Mouse (Mus musculus) heart, adult 2 months (tissue): ENCODE measurements around the gene Ceacam19. TPM values are rescaled to one million over a fixed set of nuclear protein-coding genes. Genes with fewer than 3 reads are reported as not detected.

Experiments used
- DNase-seq, 2 experiments: peaks; one replicate each; pipeline ENCODE4 v3.0.0; 2021
- H3K27ac ChIP-seq: fragments of 200-600 bp; 2 replicates; pipeline ENCODE4 v1.8.1; 2022
- H3K27me3 ChIP-seq: fragments of 200-500 bp; 2 replicates; pipeline ENCODE4 v1.6.1; 2012; ENCODE audit warnings: mild to moderate bottlenecking, low read length, inconsistent platforms, mixed read lengths; ENCODE audit not compliant: control insufficient read depth, insufficient read depth
- H3K36me3 ChIP-seq: fragments of 200-500 bp; 2 replicates; pipeline ENCODE4 v1.6.1; 2012; ENCODE audit warnings: low read length, inconsistent platforms; ENCODE audit not compliant: control insufficient read depth, insufficient read depth
- H3K4me1 ChIP-seq: fragments of 200-500 bp; 2 replicates; pipeline ENCODE4 v1.6.1; 2011; ENCODE audit warnings: low read length; ENCODE audit not compliant: control insufficient read depth, insufficient read depth
- H3K4me3 ChIP-seq: fragments of 200-600 bp; 2 replicates; pipeline ENCODE4 v1.8.1; 2022
- H3K79me2 ChIP-seq: fragments of 200-500 bp; replicated peaks from 2 replicates; pipeline ENCODE4 v1.6.1; 2012; ENCODE audit warnings: mild to moderate bottlenecking, inconsistent platforms, low read length, moderate library complexity, mixed read lengths; ENCODE audit not compliant: control insufficient read depth, insufficient read depth
- H3K9ac ChIP-seq: fragments of 200-500 bp; 2 replicates; pipeline ENCODE4 v1.6.1; 2012; ENCODE audit warnings: low read depth, mild to moderate bottlenecking, control low read depth, inconsistent platforms, low read length, mixed read lengths
- CTCF ChIP-seq: fragments of 200-600 bp; IDR thresholded peaks from 2 replicates; pipeline ENCODE4 v1.8.1; 2022; ENCODE audit warnings: antibody characterized with exemption, mild to moderate bottlenecking, moderate library complexity
- EP300 ChIP-seq: fragments of 200-500 bp; IDR thresholded peaks from 2 replicates; pipeline ENCODE4 v1.6.1; 2011; ENCODE audit warnings: low read depth, low read length, control low read depth; ENCODE audit not compliant: insufficient read depth
- POLR2A ChIP-seq: fragments of 200-500 bp; IDR thresholded peaks from 2 replicates; pipeline ENCODE4 v1.6.1; 2011; ENCODE audit warnings: mild to moderate bottlenecking, low read depth, low read length, control low read depth; ENCODE audit not compliant: insufficient read depth
- WGBS: fragments of 180-500 bp; shearing (Covaris S2); methylation state at CpG from one replicate; pipeline ENCODE4 v1.1.7; 2018; 5-methylcytosine and 5-hydroxymethylcytosine counted together
- intact Hi-C: fragments of 180-260 bp; cut with DNase I; formaldehyde crosslinking; loops from one replicate; pipeline ENCODE4 v1.15.1; 2025
- polyA plus RNA-seq: library from polyadenylated mRNA; depleted of rRNA; stranded (reverse); fragments of >200 nt; gene quantifications from 2 replicates; pipeline ENCODE4 v1.2.3, GENCODE M21; 2012
- total RNA-seq, 2 experiments: library from RNA; stranded (reverse); gene quantifications; 2 replicates each; pipeline ENCODE4 v1.2.3; 2021

The Ceacam19 gene
- total and polyA plus RNA-seq, 3 experiments = not detected

DNA sequence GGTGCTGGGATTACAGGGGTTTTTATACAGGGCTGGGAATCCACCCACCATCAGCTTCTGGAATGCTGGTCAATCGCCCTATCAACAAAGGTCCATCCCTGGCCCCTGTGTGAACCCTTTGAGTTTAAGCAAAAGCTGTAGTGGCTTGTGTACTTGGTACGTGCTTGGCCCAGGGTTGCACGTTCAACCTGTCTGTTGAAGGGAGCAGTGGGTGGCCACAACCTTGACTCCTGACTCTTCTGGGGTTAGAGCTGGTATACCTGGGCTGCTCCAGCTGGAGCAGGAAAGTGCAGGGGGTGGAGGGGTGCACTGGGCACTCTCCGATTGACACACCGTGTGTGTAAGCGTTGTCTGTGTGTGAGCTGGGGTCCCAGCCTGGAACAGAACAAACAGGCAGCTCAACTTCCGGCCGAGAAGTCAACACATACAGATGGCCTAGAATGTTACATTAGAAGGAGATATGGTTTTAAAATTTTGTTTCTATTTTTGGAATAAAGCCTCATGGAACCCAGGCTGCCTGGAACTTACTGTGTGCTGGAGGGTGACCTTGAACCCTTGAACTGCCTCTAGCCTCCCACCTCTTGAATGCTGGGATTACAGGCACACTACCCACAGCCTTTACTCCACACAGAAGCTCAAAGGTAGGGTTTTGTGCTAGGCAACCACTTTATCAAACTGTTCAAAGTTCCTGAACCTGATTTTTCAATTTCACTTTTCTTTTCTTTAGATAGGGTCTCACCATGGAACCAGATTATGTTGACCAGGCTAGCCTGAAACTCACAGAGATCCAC, 22.3 kb downstream of the Ceacam19 start:
- Histone ChIP-seq H3K27me3 (no peaks in the 10 kb centered on the region), H3K4me3 (no peak overlapping the region), H3K4me1 (peaks cover 23% of the 10 kb centered on the region), H3K9ac (no peak overlapping the region), H3K36me3 (no peaks in the 10 kb centered on the region), H3K27ac (peak overlapping the region; percentile 82), H3K79me2 (no peaks in the 10 kb centered on the region)
- intact Hi-C loops = no loop called here
- 65% methylated on average over 8 of the region's 8 CpGs for WGBS
- no peak for TF ChIP-seq POLR2A
- TF ChIP-seq EP300 = no peak
- TF ChIP-seq CTCF = no peak
- no peak for DNase-seq

DNA sequence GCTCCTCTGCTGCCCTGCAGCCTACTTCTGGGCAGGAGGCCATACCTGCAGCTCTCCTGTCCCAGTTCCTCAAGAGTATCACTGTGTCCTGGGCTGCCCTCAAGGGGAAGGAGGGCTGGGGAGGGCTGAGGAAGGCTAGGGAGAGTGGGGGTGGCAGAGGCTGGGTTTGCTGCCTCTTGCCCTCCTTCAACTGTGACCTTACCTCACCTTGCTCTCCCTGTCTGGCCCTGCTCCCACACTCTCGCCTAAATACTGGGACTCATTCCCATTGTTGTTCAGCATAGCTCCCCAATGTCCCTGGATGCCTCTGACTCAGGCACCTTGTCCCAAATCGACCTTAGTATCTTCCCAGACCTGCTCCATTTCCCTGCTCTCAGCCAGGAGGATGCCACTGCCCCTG, 23.5 kb downstream of the Ceacam19 start:
- TF ChIP-seq POLR2A (no peak), EP300 (peak; percentile 76; the same call in 1 of the 2 replicates), CTCF (no peak)
- Histone ChIP-seq H3K36me3 (no peaks in the 10 kb centered on the region), H3K79me2 (no peaks in the 10 kb centered on the region), H3K27me3 (no peaks in the 10 kb centered on the region), H3K9ac (no peak overlapping the region), H3K4me1 (peaks cover 23% of the 10 kb centered on the region), H3K4me3 (no peak overlapping the region), H3K27ac (peak overlapping the region; percentile 82)
- 5% methylated on average over 2 of the region's 2 CpGs for WGBS
- DNase-seq = peak; percentile 59 to 65
- intact Hi-C loops = no loop called here

DNA sequence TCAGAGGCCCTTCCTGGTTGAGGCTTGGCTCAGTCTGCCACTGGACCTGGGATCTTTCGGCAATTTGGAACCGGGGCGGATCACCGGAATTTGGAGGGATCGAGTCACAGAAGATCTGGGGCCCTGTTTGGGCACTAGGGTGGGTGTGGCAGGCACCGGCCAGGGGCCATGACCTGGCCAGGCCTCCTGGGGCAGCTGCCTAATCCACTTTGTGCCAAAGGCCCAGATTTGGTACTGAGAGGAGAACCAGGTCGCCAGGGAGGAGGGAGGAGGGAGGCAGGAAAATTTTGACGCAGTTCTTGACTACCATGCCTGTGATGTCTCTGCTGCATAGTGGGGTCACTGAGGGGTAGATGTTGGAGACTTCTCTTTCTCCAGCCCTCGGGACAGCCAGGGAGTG, 26.6 kb downstream of the Ceacam19 start, which contains the start of gene Ceacam16:
Gene Ceacam16 (minus strand): TSS at position 101 of the 400 bp plus-strand sequence.
- Histone ChIP-seq H3K79me2 (no peaks in the 10 kb centered on the region), H3K4me1 (peaks cover 13% of the 10 kb centered on the region), H3K4me3 (no peak within 1 kb of the TSS), H3K27me3 (no peaks in the 10 kb centered on the region), H3K36me3 (no peaks in the 10 kb centered on the region), H3K27ac (no peak within 1 kb of the TSS), H3K9ac (no peak within 1 kb of the TSS)
- intact Hi-C loops = no loop called here
- DNase-seq = no peak
- TF ChIP-seq POLR2A (no peak), CTCF (no peak), EP300 (no peak)
- whole genome bisulfite sequencing = 90% methylated on average over 9 of the region's 9 CpGs

DNA sequence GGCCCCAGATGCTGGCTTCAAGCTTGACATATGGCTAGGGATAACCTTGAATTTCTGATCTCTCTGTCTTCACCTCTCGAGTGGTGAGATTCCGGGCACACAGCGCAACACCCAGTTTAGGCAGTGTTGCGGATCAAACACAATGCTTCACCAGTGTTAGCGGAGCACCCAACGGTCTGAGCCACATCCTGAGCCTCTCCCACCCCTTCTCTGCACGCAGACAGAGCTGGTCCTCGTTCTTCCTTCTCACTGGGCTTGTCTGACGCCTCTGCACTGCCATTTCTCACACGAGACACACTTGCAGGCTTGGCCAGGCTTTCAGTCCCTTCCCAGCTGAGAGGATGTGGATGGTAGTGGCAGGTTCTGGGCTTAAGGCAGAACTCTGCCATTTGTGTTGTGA, 28.0 kb downstream of the Ceacam19 start:
- Histone ChIP-seq H3K27me3 (no peaks in the 10 kb centered on the region), H3K9ac (no peak overlapping the region), H3K4me3 (no peak overlapping the region), H3K79me2 (no peaks in the 10 kb centered on the region), H3K36me3 (no peaks in the 10 kb centered on the region), H3K4me1 (peaks cover 5% of the 10 kb centered on the region; the same call in 1 of the 2 replicates), H3K27ac (no peak overlapping the region)
- TF ChIP-seq EP300 = no peak
- TF ChIP-seq POLR2A = no peak
- no peak for TF ChIP-seq CTCF
- WGBS = 62% methylated on average over 10 of the region's 10 CpGs
- no peak for DNase-seq
- intact Hi-C loops = no loop called here

DNA sequence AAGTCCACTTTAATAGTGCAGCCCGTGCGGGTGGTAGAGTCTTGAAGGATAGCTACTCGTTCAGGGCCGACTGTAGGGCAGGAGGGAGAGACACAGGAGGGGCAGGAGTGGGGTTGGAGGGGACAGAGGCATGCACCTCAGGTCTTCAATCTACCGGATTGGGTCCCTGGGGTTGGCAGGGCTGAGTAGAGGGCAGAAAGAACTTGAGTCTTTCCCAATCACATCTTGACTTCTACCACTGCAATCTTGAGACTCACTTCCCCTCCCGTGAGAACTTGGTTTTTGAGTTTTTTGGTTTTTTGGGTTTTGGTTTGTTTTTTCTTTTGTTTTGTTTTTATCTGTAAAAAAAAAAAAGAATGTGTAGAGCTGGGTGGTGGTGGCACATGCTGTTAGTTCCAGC, 31.5 kb downstream of the Ceacam19 start:
- Histone ChIP-seq H3K27ac (no peak overlapping the region), H3K27me3 (peaks cover 3% of the 10 kb centered on the region; the same call in 1 of the 2 replicates), H3K79me2 (no peaks in the 10 kb centered on the region), H3K9ac (no peak overlapping the region), H3K4me3 (no peak overlapping the region), H3K4me1 (no peaks in the 10 kb centered on the region), H3K36me3 (no peaks in the 10 kb centered on the region)
- intact Hi-C loops = no loop called here
- DNase-seq = no peak
- TF ChIP-seq CTCF (no peak), POLR2A (no peak), EP300 (no peak)
- 83% methylated on average over 6 of the region's 6 CpGs for WGBS

DNA sequence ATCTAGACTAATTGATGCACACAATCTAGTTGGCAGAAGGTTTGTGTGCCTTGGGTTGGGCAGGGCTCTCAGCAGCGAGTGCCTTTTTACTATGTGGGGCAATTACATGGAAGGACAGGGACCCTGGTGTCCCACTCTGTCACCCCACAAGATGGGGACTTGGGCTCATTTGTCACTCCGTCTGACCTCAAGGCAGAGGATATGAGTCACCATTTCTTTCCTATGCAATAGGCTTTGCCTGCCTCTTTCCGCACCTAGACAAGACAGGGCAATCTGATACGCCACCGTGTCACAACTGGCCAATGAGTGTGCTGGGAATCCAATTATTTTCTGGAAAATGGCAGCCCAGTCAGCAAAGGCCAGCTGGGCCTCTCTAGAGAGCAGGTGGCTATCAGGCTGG, 32.1 kb downstream of the Ceacam19 start:
- H3K9ac ChIP-seq = no peak overlapping the region
- WGBS = 58% methylated on average over 5 of the region's 5 CpGs
- no peaks in the 10 kb centered on the region for H3K79me2 ChIP-seq
- TF ChIP-seq CTCF (no peak), POLR2A (no peak)
- H3K27me3 ChIP-seq = peaks cover 3% of the 10 kb centered on the region; the same call in 1 of the 2 replicates
- intact Hi-C loops = no loop called here
- H3K4me3 ChIP-seq = no peak overlapping the region
- no peaks in the 10 kb centered on the region for H3K4me1 ChIP-seq
- no peak for DNase-seq
- no peak overlapping the region for H3K27ac ChIP-seq
- H3K36me3 ChIP-seq = no peaks in the 10 kb centered on the region
